1 mouse cellular context compared by ENCODE assay signal in genomic region chr7:141455610-141456314, GRCm38 (mm10).
TF ChIP-seq lines count a peak whose summit lies in the region.

No protein-coding gene starts in this region.

TF ChIP-seq in MEL, 35 proteins besides CTCF, POLR2A, EP300 and RAD21:
- TF ChIP-seq MYC (IDR thresholded peaks at IDR 0.05; ENCODE audit: low read depth, low read length) (0 out of 2 replicates have a peak, but pooled peaks have one; percentile 28), MAX (IDR thresholded peaks at IDR 0.05; ENCODE audit: low read length) (peak; percentile 95), SIN3A (IDR thresholded peaks at IDR 0.05; ENCODE audit: low read length) (peak; percentile 90), USF1 (IDR thresholded peaks at IDR 0.05; ENCODE audit: low read depth, low read length) (peak; percentile 59; the same call in 1 of the 2 replicates), ELF1 (IDR thresholded peaks at IDR 0.05; ENCODE audit: low read depth, low read length) (no peak; the same call in 1 of the 2 replicates), MXI1 (IDR thresholded peaks at IDR 0.05; ENCODE audit: low read depth, low read length) (peak; percentile 93)
